Mouse (Mus musculus): ENCODE measurements around the gene Parp8. TPM values are rescaled to one million over a fixed set of nuclear protein-coding genes. Genes with fewer than 3 reads are reported as not detected.

Gene Parp8
- total and polyA plus RNA-seq, 2 experiments from 2014 or later = 23.9 to 38.7 TPM

DNA sequence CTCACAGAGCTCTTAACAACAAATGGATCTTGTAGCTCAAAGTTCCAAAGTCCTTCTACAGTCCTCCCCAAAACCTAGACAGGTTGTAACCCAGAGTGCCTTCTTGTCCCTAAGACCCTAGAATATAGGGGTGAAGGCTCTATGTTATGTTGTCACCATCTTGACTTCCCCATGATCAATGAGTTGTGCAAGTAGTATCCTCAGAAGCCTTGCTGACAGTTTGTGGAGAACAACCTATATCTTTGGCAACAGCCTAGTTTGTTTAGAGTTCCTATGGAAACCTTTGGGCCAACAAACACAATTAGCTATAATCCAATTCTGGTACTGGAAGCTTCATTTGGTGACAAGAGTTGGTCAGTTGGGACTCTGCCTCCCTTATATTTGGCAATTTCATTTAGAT lies 18.2 kb upstream of the Parp8 start:
- Histone ChIP-seq H3K9me3 (ENCODE audit: low read length) (no peaks in the 10 kb centered on the region), H3K4me2 (ENCODE audit: low read depth, low read length) (no peak overlapping the region), H3K4me1 (ENCODE audit: insufficient read depth, low read length) (no peaks in the 10 kb centered on the region), H3K27me3 (ENCODE audit: insufficient read depth, low read length) (no peaks in the 10 kb centered on the region), H3K27ac (no peak overlapping the region), H3K4me3 (ENCODE audit: low read length) (no peak overlapping the region), H3K36me3 (ENCODE audit: insufficient read depth, low read length) (no peaks in the 10 kb centered on the region), H3K9ac (replicated peaks; ENCODE audit: low read length) (no peak overlapping the region)
- no peak for TF ChIP-seq CTCF (IDR thresholded peaks at IDR 0.05; ENCODE audit: low read depth)
- no peak for ATAC-seq
- no peak for DNase-seq (ENCODE audit: low spot score)

DNA sequence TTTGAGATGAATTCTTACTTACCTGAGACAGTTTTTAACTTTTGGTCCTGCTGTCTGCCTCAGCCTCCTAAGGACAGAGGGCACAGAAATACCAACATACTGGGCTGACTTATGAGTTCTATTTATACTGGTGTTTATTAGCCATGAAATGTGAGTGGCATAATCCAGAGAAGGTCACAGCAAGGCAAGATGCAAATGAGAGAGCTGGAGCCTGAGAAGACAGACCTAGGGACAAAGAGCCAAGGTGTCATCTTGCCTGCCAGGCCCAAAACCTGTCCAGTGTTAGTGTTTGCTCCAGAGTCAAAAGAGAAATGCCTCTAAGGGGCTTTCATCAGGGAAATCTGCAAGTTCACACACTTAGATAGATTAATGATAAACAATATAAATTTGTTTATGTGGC lies 15.7 kb upstream of the Parp8 start:
- H3K4me3 ChIP-seq (ENCODE audit: low read length) = no peak overlapping the region
- no peaks in the 10 kb centered on the region for H3K4me1 ChIP-seq (ENCODE audit: insufficient read depth, low read length)
- no peaks in the 10 kb centered on the region for H3K36me3 ChIP-seq (ENCODE audit: insufficient read depth, low read length)
- H3K9me3 ChIP-seq (ENCODE audit: low read length) = no peaks in the 10 kb centered on the region
- no peak overlapping the region for H3K4me2 ChIP-seq (ENCODE audit: low read depth, low read length)
- no peak overlapping the region for H3K9ac ChIP-seq (replicated peaks; ENCODE audit: low read length)
- no peak overlapping the region for H3K27ac ChIP-seq
- H3K27me3 ChIP-seq (ENCODE audit: insufficient read depth, low read length) = no peaks in the 10 kb centered on the region
- TF ChIP-seq CTCF (IDR thresholded peaks at IDR 0.05; ENCODE audit: low read depth) = no peak
- ATAC-seq (no peak), DNase-seq (ENCODE audit: low spot score) (no peak)

DNA sequence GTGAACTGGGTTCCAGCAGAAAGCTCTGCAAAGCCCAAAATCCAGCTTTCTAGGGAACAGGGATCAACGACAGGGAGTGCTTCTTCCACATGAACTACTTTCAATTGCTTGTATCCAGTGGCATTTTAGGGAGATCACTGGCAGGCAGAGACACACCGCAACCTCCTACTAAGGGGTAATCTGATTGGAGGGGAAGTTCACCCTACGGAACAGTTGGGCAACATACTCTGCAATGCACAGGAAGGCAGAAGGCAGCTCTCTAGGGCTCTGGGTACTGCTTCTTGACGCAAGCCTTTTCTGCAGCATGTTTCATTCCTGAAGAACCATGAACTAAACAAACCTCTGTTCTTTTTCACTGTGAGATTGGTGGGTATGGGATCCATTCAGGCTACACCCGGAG lies 10.9 kb upstream of the Parp8 start:
- Histone ChIP-seq H3K9me3 (ENCODE audit: low read length) (no peaks in the 10 kb centered on the region), H3K4me1 (ENCODE audit: insufficient read depth, low read length) (no peaks in the 10 kb centered on the region), H3K27me3 (ENCODE audit: insufficient read depth, low read length) (no peaks in the 10 kb centered on the region), H3K9ac (replicated peaks; ENCODE audit: low read length) (no peak overlapping the region), H3K4me3 (ENCODE audit: low read length) (no peak overlapping the region), H3K4me2 (ENCODE audit: low read depth, low read length) (no peak overlapping the region), H3K27ac (no peak overlapping the region), H3K36me3 (ENCODE audit: insufficient read depth, low read length) (no peaks in the 10 kb centered on the region)
- no peak for ATAC-seq
- 70% methylated on average over 5 of the region's 5 CpGs for WGBS
- DNase-seq (ENCODE audit: low spot score) = no peak
- no peak for TF ChIP-seq CTCF (IDR thresholded peaks at IDR 0.05; ENCODE audit: low read depth)

DNA sequence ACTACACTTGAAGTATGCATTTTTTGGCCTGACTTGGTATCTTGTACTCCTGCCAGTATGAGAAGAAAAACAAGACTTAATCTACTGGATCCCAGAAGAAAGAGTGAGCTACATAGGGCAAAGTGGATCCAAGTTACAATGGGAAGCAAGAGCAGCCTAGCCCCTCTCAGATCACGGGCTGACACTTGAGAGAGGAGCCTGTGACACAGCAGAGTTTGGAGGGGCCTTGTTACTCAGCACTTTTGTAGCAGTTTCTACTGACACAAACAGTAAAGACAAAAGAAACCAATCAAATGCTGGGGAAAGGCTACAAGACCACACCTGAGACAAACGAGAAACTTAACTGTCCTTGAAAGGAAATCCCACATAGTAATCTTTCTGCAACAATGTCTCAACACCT lies 9.8 kb upstream of the Parp8 start:
- Histone ChIP-seq H3K4me2 (ENCODE audit: low read depth, low read length) (no peak overlapping the region), H3K36me3 (ENCODE audit: insufficient read depth, low read length) (no peaks in the 10 kb centered on the region), H3K27me3 (ENCODE audit: insufficient read depth, low read length) (no peaks in the 10 kb centered on the region), H3K27ac (no peak overlapping the region), H3K9ac (replicated peaks; ENCODE audit: low read length) (no peak overlapping the region), H3K9me3 (ENCODE audit: low read length) (no peaks in the 10 kb centered on the region), H3K4me1 (ENCODE audit: insufficient read depth, low read length) (no peaks in the 10 kb centered on the region), H3K4me3 (ENCODE audit: low read length) (no peak overlapping the region)
- ATAC-seq (no peak), DNase-seq (ENCODE audit: low spot score) (no peak)
- no peak for TF ChIP-seq CTCF (IDR thresholded peaks at IDR 0.05; ENCODE audit: low read depth)
- 59% methylated on average over 2 of the region's 2 CpGs for WGBS

DNA sequence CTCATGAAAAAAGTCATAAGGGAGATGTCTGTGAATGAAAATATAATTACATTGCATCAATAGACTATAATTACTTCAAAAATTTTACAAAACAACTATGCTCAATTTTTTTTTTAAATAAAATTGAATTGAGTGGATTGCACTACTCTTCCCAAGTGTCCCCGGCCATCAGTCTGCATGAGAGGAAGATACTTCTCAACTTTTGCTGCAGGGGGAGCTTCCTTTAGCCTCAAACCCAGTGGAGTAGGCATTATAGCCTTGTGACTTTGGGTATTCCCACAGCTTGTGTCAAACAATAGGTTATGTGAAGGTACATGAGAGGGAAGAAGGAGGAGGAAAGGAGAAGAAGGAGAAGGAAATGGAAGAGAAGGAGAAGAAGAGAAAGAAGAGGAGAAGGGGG lies 9.3 kb upstream of the Parp8 start:
- Histone ChIP-seq H3K9ac (replicated peaks; ENCODE audit: low read length) (no peak overlapping the region), H3K4me3 (ENCODE audit: low read length) (no peak overlapping the region), H3K4me1 (ENCODE audit: insufficient read depth, low read length) (no peaks in the 10 kb centered on the region), H3K36me3 (ENCODE audit: insufficient read depth, low read length) (no peaks in the 10 kb centered on the region), H3K27ac (no peak overlapping the region), H3K9me3 (ENCODE audit: low read length) (no peaks in the 10 kb centered on the region), H3K27me3 (ENCODE audit: insufficient read depth, low read length) (no peaks in the 10 kb centered on the region), H3K4me2 (ENCODE audit: low read depth, low read length) (no peak overlapping the region)
- WGBS = 69% methylated on average over 1 of the region's 1 CpGs
- TF ChIP-seq CTCF (IDR thresholded peaks at IDR 0.05; ENCODE audit: low read depth) = no peak
- no peak for ATAC-seq
- no peak for DNase-seq (ENCODE audit: low spot score)

DNA sequence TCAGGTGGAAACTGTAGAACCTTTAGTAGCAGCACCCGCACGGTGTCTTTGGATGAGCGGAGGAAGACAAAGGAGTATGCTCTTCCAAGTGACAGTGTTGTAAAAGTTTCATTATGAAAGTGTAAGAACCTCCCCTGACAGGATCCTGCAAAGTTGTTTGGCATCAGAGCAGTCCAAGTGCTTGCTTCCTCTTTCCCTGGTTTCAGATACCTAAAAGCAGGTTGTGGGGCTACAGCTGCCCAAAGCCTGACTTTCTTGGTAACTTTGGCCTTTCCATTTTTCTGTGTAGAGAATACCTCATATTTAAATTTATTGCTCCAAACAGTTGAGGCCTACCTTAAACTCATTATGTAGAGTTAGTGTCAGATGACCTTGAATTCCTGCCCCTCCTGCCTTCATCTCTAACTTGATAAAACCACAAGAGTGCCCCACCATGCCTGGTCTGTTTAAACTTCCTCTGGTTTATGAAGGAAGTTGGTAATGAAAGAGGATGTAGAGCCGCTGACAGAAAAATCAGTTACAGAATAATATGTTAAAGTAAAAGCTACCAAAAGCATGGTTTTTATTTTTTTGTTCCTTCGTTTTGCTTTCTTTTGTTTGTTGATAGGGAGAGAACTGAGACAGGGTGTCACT lies 8.5 kb upstream of the Parp8 start:
- Histone ChIP-seq H3K27ac (no peak overlapping the region), H3K4me2 (ENCODE audit: low read depth, low read length) (no peak overlapping the region), H3K4me1 (ENCODE audit: insufficient read depth, low read length) (no peaks in the 10 kb centered on the region), H3K27me3 (ENCODE audit: insufficient read depth, low read length) (no peaks in the 10 kb centered on the region), H3K9me3 (ENCODE audit: low read length) (no peaks in the 10 kb centered on the region), H3K36me3 (ENCODE audit: insufficient read depth, low read length) (no peaks in the 10 kb centered on the region), H3K4me3 (ENCODE audit: low read length) (no peak overlapping the region), H3K9ac (replicated peaks; ENCODE audit: low read length) (no peak overlapping the region)
- DNase-seq (ENCODE audit: low spot score) = no peak
- no peak for ATAC-seq
- WGBS = 84% methylated on average over 5 of the region's 5 CpGs
- no peak for TF ChIP-seq CTCF (IDR thresholded peaks at IDR 0.05; ENCODE audit: low read depth)

DNA sequence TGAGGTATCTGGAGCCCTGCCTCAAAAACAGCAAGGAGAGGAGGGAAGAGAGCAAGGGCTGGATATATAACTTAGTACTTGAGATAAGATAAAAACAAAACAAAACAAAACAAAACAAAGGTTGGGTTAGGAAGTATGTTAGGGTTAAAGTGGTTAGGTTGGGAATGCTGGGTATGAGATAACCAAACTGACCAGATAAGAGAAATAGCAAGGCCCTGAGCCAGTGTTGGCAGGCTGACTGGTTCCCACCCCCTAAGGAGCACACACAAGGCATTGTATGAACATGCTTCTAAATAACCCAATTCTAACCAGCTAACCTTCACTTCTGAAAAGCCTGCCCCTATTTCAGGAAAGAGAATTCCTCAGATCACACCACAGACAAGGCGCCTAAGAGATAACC lies 7.1 kb upstream of the Parp8 start:
- Histone ChIP-seq H3K4me2 (ENCODE audit: low read depth, low read length) (no peak overlapping the region), H3K27me3 (ENCODE audit: insufficient read depth, low read length) (no peaks in the 10 kb centered on the region), H3K36me3 (ENCODE audit: insufficient read depth, low read length) (no peaks in the 10 kb centered on the region), H3K9me3 (ENCODE audit: low read length) (no peaks in the 10 kb centered on the region), H3K4me1 (ENCODE audit: insufficient read depth, low read length) (no peaks in the 10 kb centered on the region), H3K9ac (replicated peaks; ENCODE audit: low read length) (no peak overlapping the region), H3K27ac (no peak overlapping the region), H3K4me3 (ENCODE audit: low read length) (no peak overlapping the region)
- 95% methylated on average over 1 of the region's 1 CpGs for WGBS
- TF ChIP-seq CTCF (IDR thresholded peaks at IDR 0.05; ENCODE audit: low read depth) = no peak
- no peak for ATAC-seq
- DNase-seq (ENCODE audit: low spot score) = no peak
